Mouse (Mus musculus) ES-Bruce4 (cell line): ENCODE data around the gene G6pc.

Experiments
- CTCF ChIP-seq: IDR thresholded peaks from one replicate; pipeline ENCODE4 v1.8.1; 2011; ENCODE audit warnings: low read depth, low read length
- EP300 ChIP-seq: IDR thresholded peaks from 2 replicates; pipeline ENCODE4 v1.6.1; 2011; ENCODE audit warnings: low read depth, low read length; ENCODE audit not compliant: insufficient read depth
- POLR2A ChIP-seq: IDR thresholded peaks from one replicate; pipeline ENCODE4 v1.8.1; 2011; ENCODE audit warnings: low read length; ENCODE audit not compliant: insufficient read depth

DNA sequence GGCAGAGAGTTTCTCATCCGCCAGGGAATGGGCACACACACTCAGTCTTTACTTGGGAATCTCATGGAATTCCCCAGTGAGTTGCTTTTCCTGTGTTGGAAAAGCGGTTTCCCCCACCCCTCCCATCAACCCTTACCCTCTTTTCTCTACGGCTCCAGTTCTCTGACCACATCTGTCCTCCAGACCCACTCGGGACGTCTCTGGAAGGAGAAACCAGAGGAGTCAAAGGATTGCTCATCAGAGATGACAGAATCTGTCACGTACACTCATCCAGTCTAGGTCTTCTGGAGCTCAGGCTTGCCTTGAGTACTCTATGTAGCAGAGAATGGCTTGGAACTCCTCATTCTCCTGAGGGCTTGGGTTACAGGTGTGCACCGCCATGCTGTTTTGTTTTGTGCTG lies 18.6 kb upstream of the G6pc start:
- TF ChIP-seq EP300, result no peak
- no peak for TF ChIP-seq POLR2A
- no peak for TF ChIP-seq CTCF
